Mouse (Mus musculus) MEL (cell line): Measurements from ENCODE around the gene Ppia.

Source experiments
- SMC3 ChIP-seq: IDR thresholded peaks from 2 replicates; pipeline ENCODE4 v1.6.1; 2011; ENCODE audit warnings: low read depth, low read length, improper control_type of control experiment
- USF1 ChIP-seq: IDR thresholded peaks from 2 replicates; pipeline ENCODE4 v1.6.1; 2014; ENCODE audit warnings: low read depth, mild to moderate bottlenecking, inconsistent platforms, low read length, improper control_type of control experiment, moderate library complexity

GRCm38 (mm10) chr11:6371376-6372155 is 43.7 kb upstream of the Ppia start:
- no peak for TF ChIP-seq USF1
- no peak for TF ChIP-seq SMC3
